Mouse (Mus musculus) liver, adult (tissue): ENCODE data around the gene Gm12216.

ENCODE experiments used
- GATA4 ChIP-seq: IDR thresholded peaks from 2 replicates; pipeline ENCODE4 v1.6.1; 2014; ENCODE audit warnings: mild to moderate bottlenecking, low read length; ENCODE audit not compliant: insufficient replicate concordance

Gm12216 gene

DNA sequence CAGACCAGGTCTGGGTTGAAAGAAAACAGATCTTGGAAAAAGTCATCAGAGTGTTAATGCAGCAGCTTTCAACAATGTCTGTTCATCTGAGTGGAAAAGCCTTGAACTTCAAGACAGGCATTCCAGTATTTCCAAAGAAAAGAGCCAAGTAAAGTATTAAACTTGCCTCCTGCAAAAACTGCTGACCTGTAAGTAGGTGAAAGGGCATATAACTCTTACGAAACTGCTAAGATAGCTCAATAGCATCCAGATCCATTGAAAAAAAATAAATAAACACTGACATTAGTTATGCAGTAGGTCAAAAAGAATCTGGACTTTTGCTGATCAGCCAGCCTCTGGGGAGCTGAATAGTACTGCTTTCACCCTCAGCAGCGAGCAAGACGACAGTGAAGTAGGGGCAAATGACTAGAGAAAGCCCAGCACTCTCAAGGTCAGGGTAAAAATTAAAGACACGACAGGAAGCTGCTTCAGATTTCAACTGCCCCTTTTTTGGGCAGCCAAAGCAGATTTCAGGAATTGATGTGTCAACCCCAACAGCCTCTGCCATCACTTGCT lies 30.1 kb upstream of the Gm12216 start:
- TF ChIP-seq GATA4, result no peak

GRCm38 (mm10) chr11:53888242-53888641 lies 29.2 kb upstream of the Gm12216 start:
- no peak for TF ChIP-seq GATA4

DNA sequence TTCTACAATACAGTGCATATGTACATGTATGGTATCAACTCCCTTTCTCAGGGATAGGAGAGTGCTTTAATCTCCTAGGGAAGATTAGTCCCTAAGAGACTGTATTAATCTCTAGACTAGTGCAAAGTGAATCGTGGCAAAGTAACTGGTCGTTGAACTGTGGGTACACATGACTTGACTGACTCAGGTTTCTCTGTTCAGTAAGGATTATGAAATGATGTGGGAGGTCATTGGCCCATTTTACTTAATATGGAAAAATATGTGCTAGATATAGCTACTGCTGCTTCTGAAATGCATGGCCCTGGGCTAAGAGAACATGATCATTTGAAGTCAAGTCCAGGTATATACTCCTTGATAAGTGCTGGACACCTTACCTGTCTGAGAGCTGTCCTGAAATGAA lies 24.2 kb upstream of the Gm12216 start:
- TF ChIP-seq GATA4, result no peak

DNA sequence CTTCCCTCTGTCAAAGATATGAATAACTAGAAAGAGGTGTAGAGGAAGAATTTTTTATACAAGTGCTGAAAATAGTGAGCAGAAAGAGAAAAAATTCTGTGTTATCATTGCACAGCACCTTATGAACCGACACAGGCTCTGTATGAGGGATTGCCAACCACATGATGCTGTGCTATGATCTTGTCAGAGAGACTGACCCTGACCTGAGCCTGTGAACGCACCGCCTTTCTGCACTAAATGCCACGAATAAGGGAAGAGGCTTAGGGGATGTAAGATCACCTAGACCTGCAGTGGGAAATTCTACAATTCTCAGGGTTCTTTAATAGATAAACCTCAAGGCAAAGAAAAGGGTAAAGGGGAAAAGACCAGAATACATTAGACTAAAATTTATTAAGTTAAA lies 17.4 kb upstream of the Gm12216 start:
- TF ChIP-seq GATA4, result no peak

- no peak for TF ChIP-seq GATA4
Measured at GRCm38 (mm10) chr11:53874706-53875105, 15.7 kb upstream of the Gm12216 start.

DNA sequence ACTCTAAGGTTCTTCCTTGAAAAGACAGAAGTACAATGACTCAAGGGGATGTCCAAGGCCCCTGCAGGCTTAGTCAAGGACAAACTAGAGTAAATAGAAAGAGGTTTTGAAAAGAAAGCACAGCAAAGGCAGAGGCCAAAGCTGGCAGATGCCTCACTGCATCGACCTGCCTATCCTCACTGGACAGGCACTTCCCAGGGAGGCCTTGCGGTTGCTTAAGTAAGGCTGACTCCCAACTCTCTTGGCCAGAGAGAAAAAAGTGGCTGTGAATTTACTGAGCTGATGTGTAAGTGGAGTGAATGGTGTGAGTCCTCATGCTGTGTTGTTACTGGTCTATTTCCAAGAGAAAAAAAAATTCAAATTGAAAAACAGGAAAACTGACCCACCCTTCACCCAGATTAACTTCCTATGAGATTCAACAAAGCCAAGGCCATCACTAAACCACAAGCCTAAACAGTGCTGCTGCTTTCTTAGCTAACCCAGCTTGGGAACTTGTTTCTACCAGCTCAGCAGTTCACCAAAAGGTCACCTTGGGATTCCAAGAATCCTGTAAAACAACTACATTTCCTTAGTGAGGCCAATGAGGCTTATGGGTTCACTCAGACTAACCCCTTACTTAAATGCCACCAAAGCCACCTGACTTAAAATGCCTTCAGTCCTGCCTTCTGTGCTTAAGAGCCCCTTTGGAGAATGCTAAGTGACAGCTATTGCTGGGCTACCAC lies 12.9 kb upstream of the Gm12216 start:
- no peak for TF ChIP-seq GATA4

GRCm38 (mm10) chr11:53869172-53869571 lies 10.1 kb upstream of the Gm12216 start:
- TF ChIP-seq GATA4, result no peak

- TF ChIP-seq GATA4, result no peak
Measured at GRCm38 (mm10) chr11:53858058-53858760, 847 bp downstream of the Gm12216 start.

GRCm38 (mm10) chr11:53853665-53854064 lies 5.4 kb downstream of the Gm12216 start:
- TF ChIP-seq GATA4, result no peak

GRCm38 (mm10) chr11:53851795-53852194 lies 7.3 kb downstream of the Gm12216 start:
- TF ChIP-seq GATA4, result no peak

- no peak for TF ChIP-seq GATA4
Measured at GRCm38 (mm10) chr11:53849588-53850320, 9.3 kb downstream of the Gm12216 start.

DNA sequence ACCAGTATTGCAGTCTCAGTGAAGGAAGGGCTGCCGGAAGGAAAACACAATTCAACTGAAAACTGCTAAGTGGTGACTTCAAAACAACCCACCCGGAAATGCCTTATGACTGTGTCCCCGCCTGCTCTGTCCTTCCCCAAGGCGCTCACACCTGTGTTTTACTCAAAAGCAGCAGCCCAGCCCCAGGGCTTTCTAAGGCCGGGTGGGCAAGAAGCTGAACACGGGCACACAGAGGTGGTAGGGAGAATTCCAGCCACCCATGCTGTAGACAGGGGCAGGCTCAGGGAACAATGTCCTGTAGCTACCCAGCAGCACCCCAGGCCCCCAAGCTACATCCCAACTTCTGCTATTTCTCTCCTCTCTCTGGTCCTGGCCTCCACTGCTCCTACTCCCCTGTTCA lies 13.4 kb downstream of the Gm12216 start:
- no peak for TF ChIP-seq GATA4

DNA sequence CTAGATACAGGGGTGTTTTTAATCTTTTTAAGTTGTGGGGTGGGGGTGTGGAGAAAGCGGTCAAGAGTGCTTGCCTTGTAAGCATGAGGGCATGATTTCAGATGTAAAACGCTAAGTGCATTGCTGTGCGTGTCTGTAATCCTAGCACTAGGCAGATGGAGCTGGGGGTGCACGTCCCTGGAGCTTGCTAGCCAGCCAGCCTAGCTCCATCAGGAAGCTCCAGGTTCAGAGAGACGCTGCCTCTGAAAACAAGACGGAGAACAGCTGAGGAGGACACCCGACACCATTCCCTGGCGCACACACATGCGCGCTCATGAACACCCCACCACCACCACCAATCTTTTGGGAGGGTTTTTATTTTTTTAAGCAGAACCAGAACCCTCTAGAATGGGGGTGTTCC lies 15.9 kb downstream of the Gm12216 start:
- TF ChIP-seq GATA4, result no peak

- TF ChIP-seq GATA4, result no peak
Measured at GRCm38 (mm10) chr11:53842161-53842581, 16.9 kb downstream of the Gm12216 start.

DNA sequence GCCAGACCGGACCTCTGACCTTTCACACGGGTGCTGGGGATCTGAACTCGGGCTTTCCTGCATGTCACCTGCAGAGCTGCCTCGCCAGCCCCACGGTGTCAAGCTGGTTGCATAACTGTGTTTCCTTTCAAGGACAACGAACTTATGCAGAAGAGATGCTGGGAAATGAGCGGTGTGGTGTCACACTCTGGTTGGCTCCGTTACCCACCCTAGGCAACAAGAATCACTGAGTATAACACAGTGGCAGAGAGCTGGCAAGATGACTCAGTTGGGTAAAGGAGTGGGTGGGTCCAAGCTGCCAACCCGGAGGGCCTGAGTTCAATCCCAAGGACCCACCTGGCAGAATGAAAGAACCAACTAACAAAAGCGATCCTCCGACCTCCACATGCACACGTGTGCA lies 17.5 kb downstream of the Gm12216 start:
- TF ChIP-seq GATA4, result no peak
